In the genomic region with DNA sequence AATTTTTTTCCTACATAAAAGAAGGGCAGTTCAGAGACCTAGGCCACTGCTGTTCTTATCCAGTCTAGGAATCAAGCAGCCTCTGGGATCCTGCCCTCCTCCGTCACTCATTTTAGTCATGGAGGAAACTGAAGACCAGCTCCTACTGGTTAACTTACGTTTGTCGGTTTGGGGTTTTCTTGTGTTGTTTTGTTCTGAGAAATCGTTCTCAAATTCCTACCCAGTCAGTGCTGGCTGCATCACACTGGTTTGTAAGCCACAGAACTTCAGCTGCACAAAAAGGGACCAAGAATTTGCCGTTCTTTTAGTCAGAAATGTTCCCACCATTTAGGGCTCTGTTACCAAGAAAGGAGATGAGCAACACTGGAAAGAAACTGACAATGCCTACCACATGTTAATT, we compare ENCODE assay signal across 38 mouse cellular contexts. TPM values are rescaled to one million over a fixed set of nuclear protein-coding genes. Genes with fewer than 3 reads are reported as not detected.
A peak's percentile ranks its signal among the peaks of the same experiment; 100 is the strongest.
DNase-seq lines count a peak whose midpoint lies in the region; ATAC-seq and TF ChIP-seq lines count a peak whose summit lies in the region.
"Had no signal": no experiment of that assay in that cellular context is flagged by ENCODE, and none has a peak within 500 bp of the region (broad histone marks: within the 10 kb centered on the region; RNA-seq: fewer than 3 reads in every experiment).

No protein-coding gene starts in this region.

- TF ChIP-seq EP300 in heart, postnatal 0 days (IDR thresholded peaks at IDR 0.05; ENCODE audit: low read depth) = no peak

- no peak overlapping the region for H3K4me3 ChIP-seq in heart, postnatal 0 days (ENCODE audit: low read depth, low read length)
- no peak overlapping the region for H3K4me3 ChIP-seq in liver, embryonic 11.5 days (ENCODE audit: low read depth, low read length)
- H3K4me3 ChIP-seq in kidney, embryonic 16.5 days (ENCODE audit: low read length) = no peak overlapping the region
- H3K4me3 ChIP-seq: erythroblast, embryonic 14.5 days; gastrocnemius, adult 2 months; heart, embryonic 15.5 days; hindbrain, embryonic 10.5 days; left cerebral cortex, adult 2 months; limb, embryonic 13.5 days; liver, embryonic 12.5 days; megakaryocyte, embryonic 14.5 days; midbrain, embryonic 13.5 days had no signal

- TF ChIP-seq CTCF in heart, postnatal 0 days (IDR thresholded peaks at IDR 0.05; ENCODE audit: low read depth) = no peak

- no peaks in the 10 kb centered on the region for H3K27me3 ChIP-seq in heart, postnatal 0 days (ENCODE audit: control insufficient read depth, insufficient read depth, low read length)
- H3K27me3 ChIP-seq in liver, embryonic 11.5 days (replicated peaks; ENCODE audit: control insufficient read depth, insufficient read depth, low read length) = no peaks in the 10 kb centered on the region
- H3K27me3 ChIP-seq in kidney, embryonic 16.5 days (ENCODE audit: insufficient read depth, low read length) = no peaks in the 10 kb centered on the region
- H3K27me3 ChIP-seq: heart, embryonic 15.5 days; limb, embryonic 13.5 days; liver, embryonic 12.5 days; megakaryocyte, embryonic 14.5 days; midbrain, embryonic 13.5 days had no signal

- H3K27ac ChIP-seq in heart, postnatal 0 days (ENCODE audit: low read depth) = peak overlapping the region; percentile 22; the same call in 1 of the 2 replicates
- H3K27ac ChIP-seq in liver, embryonic 11.5 days (ENCODE audit: low read depth, low read length) = no peak overlapping the region
- no peak overlapping the region for H3K27ac ChIP-seq in kidney, embryonic 16.5 days (ENCODE audit: low read length)
- H3K27ac ChIP-seq: gastrocnemius, adult 2 months; hindbrain, embryonic 10.5 days; left cerebral cortex, adult 2 months; limb, embryonic 13.5 days; liver, embryonic 12.5 days; midbrain, embryonic 13.5 days; stomach, postnatal 0 days had no signal

- WGBS in heart, postnatal 0 days = 80% methylated on average over 5 of the region's 5 CpGs
- 73% methylated on average over 5 of the region's 5 CpGs for WGBS in liver, embryonic 11.5 days
- WGBS in kidney, embryonic 16.5 days = 73% methylated on average over 5 of the region's 5 CpGs

- no peak for ATAC-seq in heart, postnatal 0 days (ENCODE audit: insufficient read depth, low read depth)
- no peak for ATAC-seq in liver, embryonic 11.5 days (replicated peaks; ENCODE audit: low FRiP score)
- no peak for ATAC-seq in kidney, embryonic 16.5 days (ENCODE audit: low FRiP score, low TSS enrichment)
- ATAC-seq: forebrain, embryonic 16.5 days; hindbrain, embryonic 16.5 days; liver, embryonic 12.5 days; liver, postnatal 0 days; midbrain, embryonic 13.5 days had no signal

- no peaks in the 10 kb centered on the region for H3K36me3 ChIP-seq in heart, postnatal 0 days (replicated peaks; ENCODE audit: control insufficient read depth, insufficient read depth, low read length)
- H3K36me3 ChIP-seq in liver, embryonic 11.5 days (ENCODE audit: control insufficient read depth, insufficient read depth, low read length) = no peaks in the 10 kb centered on the region
- H3K36me3 ChIP-seq in kidney, embryonic 16.5 days (ENCODE audit: insufficient read depth, low read length) = no peaks in the 10 kb centered on the region
- H3K36me3 ChIP-seq: G1E; heart, embryonic 15.5 days; hindbrain, embryonic 10.5 days; limb, embryonic 13.5 days; liver, embryonic 12.5 days; midbrain, embryonic 13.5 days had no signal

- no peaks in the 10 kb centered on the region for H3K9me3 ChIP-seq in heart, postnatal 0 days (replicated peaks; ENCODE audit: control insufficient read depth, low read length)
- no peaks in the 10 kb centered on the region for H3K9me3 ChIP-seq in liver, embryonic 11.5 days (ENCODE audit: control insufficient read depth, low read length)
- H3K9me3 ChIP-seq in kidney, embryonic 16.5 days (ENCODE audit: low read length) = no peaks in the 10 kb centered on the region
- H3K9me3 ChIP-seq: G1E; heart, embryonic 15.5 days; hindbrain, embryonic 10.5 days; limb, embryonic 13.5 days; liver, embryonic 12.5 days; megakaryocyte, embryonic 14.5 days; midbrain, embryonic 13.5 days had no signal

- no peak for DNase-seq in heart, postnatal 0 days (ENCODE audit: low spot score)
- DNase-seq in heart, postnatal 4 days = no peak
- peak; percentile 45 for DNase-seq in T-cell, adult 2 months (ENCODE audit: low spot score)
- DNase-seq in naive thymus-derived CD4-positive, alpha-beta T cell, adult 2 months (ENCODE audit: low read depth) = peak; percentile 29
- DNase-seq in thymus, postnatal 25 days = peak; percentile 55
- DNase-seq in urinary bladder, postnatal 36 days (ENCODE audit: low spot score in 2 of 2) = no peak
- DNase-seq in liver, embryonic 11.5 days (ENCODE audit: low spot score) = no peak
- DNase-seq: adrenal gland, postnatal 14 days; cerebellum, adult 11-12 months; cerebellum, adult 9-11 months; embryo, embryonic 11 days; gastrocnemius, adult 2 months; kidney, adult 11 months; kidney, postnatal 25 days; liver, postnatal 0 days; lung, postnatal 36 days had no signal

- no peak overlapping the region for H3K9ac ChIP-seq in heart, postnatal 0 days (replicated peaks; ENCODE audit: low read depth, low read length)
- no peak overlapping the region for H3K9ac ChIP-seq in liver, embryonic 11.5 days (ENCODE audit: low read depth, low read length)
- no peak overlapping the region for H3K9ac ChIP-seq in kidney, embryonic 16.5 days (replicated peaks; ENCODE audit: low read length)
- H3K9ac ChIP-seq: heart, embryonic 15.5 days; limb, embryonic 13.5 days; liver, embryonic 12.5 days; liver, postnatal 0 days; midbrain, embryonic 13.5 days had no signal

- H3K4me1 ChIP-seq in heart, postnatal 0 days (ENCODE audit: control insufficient read depth, insufficient read depth) = no peaks in the 10 kb centered on the region
- H3K4me1 ChIP-seq in liver, embryonic 11.5 days (replicated peaks; ENCODE audit: control insufficient read depth, insufficient read depth, low read length) = no peaks in the 10 kb centered on the region
- H3K4me1 ChIP-seq in kidney, embryonic 16.5 days (ENCODE audit: insufficient read depth, low read length) = no peaks in the 10 kb centered on the region
- H3K4me1 ChIP-seq: heart, embryonic 15.5 days; hindbrain, embryonic 10.5 days; liver, embryonic 12.5 days had no signal

- H3K4me2 ChIP-seq in heart, postnatal 0 days (ENCODE audit: low read depth, low read length) = no peak overlapping the region
- no peak overlapping the region for H3K4me2 ChIP-seq in liver, embryonic 11.5 days
- no peak overlapping the region for H3K4me2 ChIP-seq in kidney, embryonic 16.5 days (replicated peaks; ENCODE audit: low read depth, low read length)
- H3K4me2 ChIP-seq: heart, embryonic 15.5 days; limb, embryonic 13.5 days; liver, embryonic 12.5 days; midbrain, embryonic 13.5 days had no signal

RNA-seq across cellular contexts. Expression of gene Tctex1d1, which starts 11.0 kb away (rescaled TPM):
- not detected in 2 replicates for total RNA-seq in heart, postnatal 0 days (2014; rRNA removed; ENCODE audit: low replicate concordance)
- polyA plus RNA-seq in heart, postnatal 0 days (2015; fragmentation: Nextera tagmentation; extraction: Ambion mirVana) = 0.21 TPM in 1 of 2 replicates, not detected in the other
- total RNA-seq in heart, postnatal 4 days (2021) = not detected
- 0.22 and 0.29 TPM in 2 replicates for polyA plus RNA-seq in liver, embryonic 11.5 days (2014; fragmentation: Nextera tagmentation; extraction: Ambion mirVana)
- polyA plus RNA-seq in kidney, embryonic 16.5 days (2015; fragmentation: Nextera tagmentation; extraction: Ambion mirVana) = 0.51 and 0.61 TPM in 2 replicates
- total RNA-seq: adrenal gland, postnatal 14 days; gastrocnemius, adult 2 months; neutrophil, adult 5-6 weeks had no signal
- polyA plus RNA-seq: erythroblast, embryonic 14.5 days; G1E; heart, embryonic 15.5 days; liver, postnatal 0 days; spleen, adult 2 months had no signal

RNA-seq across cellular contexts. Expression of gene Insl5, which starts 37.3 kb away (rescaled TPM):
- total RNA-seq in heart, postnatal 0 days (2014; rRNA removed; ENCODE audit: low replicate concordance) = not detected in 2 replicates
- not detected in 2 replicates for polyA plus RNA-seq in heart, postnatal 0 days (2015; fragmentation: Nextera tagmentation; extraction: Ambion mirVana)
- total RNA-seq in heart, postnatal 4 days (2021) = not detected
- not detected in 2 replicates for polyA plus RNA-seq in liver, embryonic 11.5 days (2014; fragmentation: Nextera tagmentation; extraction: Ambion mirVana)
- not detected in 2 replicates for polyA plus RNA-seq in kidney, embryonic 16.5 days (2015; fragmentation: Nextera tagmentation; extraction: Ambion mirVana)
- total RNA-seq: adrenal gland, postnatal 14 days; G1E; gastrocnemius, adult 2 months; layer of hippocampus, postnatal 10 days; neutrophil, adult 5-6 weeks had no signal
- polyA plus RNA-seq: embryonic facial prominence, embryonic 14.5 days; erythroblast, embryonic 14.5 days; forebrain, embryonic 11.5 days; G1E; gonadal fat pad, adult 2 months; heart, embryonic 15.5 days; hindbrain, embryonic 10.5 days; kidney, embryonic 14.5 days; limb, embryonic 13.5 days; liver, embryonic 12.5 days; liver, postnatal 0 days; lung, embryonic 16.5 days; neural tube, embryonic 11.5 days; spleen, adult 2 months; stomach, postnatal 0 days had no signal

Comparison
In these comparisons a context has a peak if more than half of its experiments do, and no peak if none do; other contexts are left out.
1. DNase-seq: peak in T-cell, adult 2 months (single experiment), naive thymus-derived CD4-positive, alpha-beta T cell, adult 2 months (single experiment) and thymus, postnatal 25 days (single experiment); none in heart, postnatal 0 days (single experiment), heart, postnatal 4 days (single experiment), urinary bladder, postnatal 36 days (0 of 2) and liver, embryonic 11.5 days (single experiment).